In genomic region chr12:69781935-69782650, GRCm38 (mm10) we compare ENCODE assay signal across 9 mouse cellular contexts. TPM values are rescaled to one million over a fixed set of nuclear protein-coding genes. Genes with fewer than 3 reads are reported as not detected.
DNase-seq lines count a peak whose midpoint lies in the region; ATAC-seq lines count a peak whose summit lies in the region.
"Had no signal": no experiment of that assay in that cellular context is flagged by ENCODE, and none has a peak within 500 bp of the region (broad histone marks: within the 10 kb centered on the region; RNA-seq: fewer than 3 reads in every experiment).

No protein-coding gene starts in this region.

- no peaks in the 10 kb centered on the region for H3K36me3 ChIP-seq in heart, embryonic 14.5 days (ENCODE audit: control insufficient read depth, insufficient read depth, low read length)
- no peaks in the 10 kb centered on the region for H3K36me3 ChIP-seq in kidney, embryonic 16.5 days (ENCODE audit: insufficient read depth, low read length)
- H3K36me3 ChIP-seq in neural tube, embryonic 14.5 days (ENCODE audit: control insufficient read depth, insufficient read depth, low read length): no peaks in the 10 kb centered on the region
- H3K36me3 ChIP-seq: embryonic facial prominence, embryonic 10.5 days had no signal

- H3K4me3 ChIP-seq in heart, embryonic 14.5 days (ENCODE audit: control insufficient read depth in 1 of 2, insufficient read depth in 1 of 2, low read depth in 1 of 2, low read length in 2 of 2): no peak overlapping the region
- H3K4me3 ChIP-seq in kidney, embryonic 16.5 days (ENCODE audit: low read length): no peak overlapping the region
- no peak overlapping the region for H3K4me3 ChIP-seq in neural tube, embryonic 14.5 days (ENCODE audit: low read depth, low read length)
- H3K4me3 ChIP-seq: embryonic facial prominence, embryonic 10.5 days had no signal

- peaks cover 10% of the 10 kb centered on the region in 2 experiments for H3K4me1 ChIP-seq in heart, embryonic 14.5 days (ENCODE audit: control insufficient read depth in 2 of 2, insufficient read depth in 2 of 2, low read length in 2 of 2)
- H3K4me1 ChIP-seq in kidney, embryonic 16.5 days (ENCODE audit: insufficient read depth, low read length): peaks cover 36% of the 10 kb centered on the region
- no peaks in the 10 kb centered on the region for H3K4me1 ChIP-seq in neural tube, embryonic 14.5 days (ENCODE audit: control insufficient read depth, insufficient read depth, low read length)

- H3K27me3 ChIP-seq in heart, embryonic 14.5 days (ENCODE audit: control insufficient read depth, insufficient read depth, low read length): no peaks in the 10 kb centered on the region
- no peaks in the 10 kb centered on the region for H3K27me3 ChIP-seq in kidney, embryonic 16.5 days (ENCODE audit: insufficient read depth, low read length)
- no peaks in the 10 kb centered on the region for H3K27me3 ChIP-seq in neural tube, embryonic 14.5 days (ENCODE audit: control insufficient read depth, insufficient read depth, low read length)

- DNase-seq in heart, postnatal 36 days: no peak
- DNase-seq in adrenal gland, postnatal 36 days: peak; percentile 89
- no peak for DNase-seq in cerebellum, postnatal 36 days
- DNase-seq in cerebellum, postnatal 4 days (ENCODE audit: low spot score in 2 of 2): no peak
- no peak for DNase-seq in urinary bladder, postnatal 36 days (ENCODE audit: low spot score in 2 of 2)

- no peaks in the 10 kb centered on the region for H3K9me3 ChIP-seq in heart, embryonic 14.5 days (ENCODE audit: control insufficient read depth, low read length)
- H3K9me3 ChIP-seq in kidney, embryonic 16.5 days (ENCODE audit: low read length): no peaks in the 10 kb centered on the region
- H3K9me3 ChIP-seq in neural tube, embryonic 14.5 days (ENCODE audit: control insufficient read depth, low read length): no peaks in the 10 kb centered on the region
- H3K9me3 ChIP-seq: embryonic facial prominence, embryonic 10.5 days had no signal

- intact Hi-C loops in heart, postnatal 36 days (cut with DNase I): no loop called here

- no peak overlapping the region for H3K4me2 ChIP-seq in heart, embryonic 14.5 days (ENCODE audit: low read length)
- no peak overlapping the region for H3K4me2 ChIP-seq in kidney, embryonic 16.5 days (replicated peaks; ENCODE audit: low read depth, low read length)
- no peak overlapping the region for H3K4me2 ChIP-seq in neural tube, embryonic 14.5 days (ENCODE audit: low read depth, low read length)

- no peak overlapping the region for H3K9ac ChIP-seq in heart, embryonic 14.5 days (ENCODE audit: low read length)
- peak overlapping the region; percentile 38; the same call in 1 of the 2 replicates for H3K9ac ChIP-seq in kidney, embryonic 16.5 days (replicated peaks; ENCODE audit: low read length)
- no peak overlapping the region for H3K9ac ChIP-seq in neural tube, embryonic 14.5 days (replicated peaks; ENCODE audit: low read depth, low read length)

- H3K27ac ChIP-seq in heart, embryonic 14.5 days (replicated peaks in 1 of 2; ENCODE audit: control insufficient read depth in 1 of 2, insufficient read depth in 1 of 2, low read depth in 2 of 2, low read length in 2 of 2): peak overlapping the region; percentile 11 to 75
- H3K27ac ChIP-seq in kidney, embryonic 16.5 days (ENCODE audit: low read length): peak overlapping the region; percentile 97
- no peak overlapping the region for H3K27ac ChIP-seq in neural tube, embryonic 14.5 days (ENCODE audit: low read depth, low read length)
- H3K27ac ChIP-seq: embryonic facial prominence, embryonic 10.5 days had no signal

- ATAC-seq in heart, embryonic 14.5 days (ENCODE audit: insufficient number of reproducible peaks, insufficient read depth, low FRiP score, low read depth): peak; percentile 66
- peak; percentile 95 for ATAC-seq in kidney, embryonic 16.5 days (ENCODE audit: low FRiP score, low TSS enrichment)
- ATAC-seq in neural tube, embryonic 14.5 days (ENCODE audit: low read depth): peak; percentile 38; the same call in 1 of the 2 replicates

- 51% methylated on average over 10 of the region's 10 CpGs for WGBS in heart, embryonic 14.5 days
- WGBS in kidney, embryonic 16.5 days: 27% methylated on average over 10 of the region's 10 CpGs
- WGBS in neural tube, embryonic 14.5 days: 70% methylated on average over 10 of the region's 10 CpGs

RNA-seq across cellular contexts. Expression of gene Cdkl1, which starts 9.0 kb away (rescaled TPM):
- 6.7 and 6.9 TPM in 2 replicates for polyA plus RNA-seq in heart, embryonic 14.5 days (2014; fragmentation: Nextera tagmentation; extraction: Ambion mirVana)
- total RNA-seq in heart, postnatal 36 days (2021): 10 to 100 TPM in 1 of 2 experiments, 1 to 10 TPM in 1; 6.3 to 13.9 TPM
- total RNA-seq in adrenal gland, postnatal 36 days (2021): 1 to 10 TPM; 1.2 to 1.4 TPM
- 25.7 and 32.4 TPM in 2 replicates for polyA plus RNA-seq in kidney, embryonic 16.5 days (2015; fragmentation: Nextera tagmentation; extraction: Ambion mirVana)
- 6.4 and 13.3 TPM in 2 replicates for polyA plus RNA-seq in neural tube, embryonic 14.5 days (2014; fragmentation: Nextera tagmentation; extraction: Ambion mirVana)

RNA-seq across cellular contexts. Expression of gene Atp5s, which starts 57.3 kb away (rescaled TPM):
- 42.3 and 44.6 TPM in 2 replicates for polyA plus RNA-seq in heart, embryonic 14.5 days (2014; fragmentation: Nextera tagmentation; extraction: Ambion mirVana)
- 10 to 100 TPM; 30.3 to 31.9 TPM for total RNA-seq in heart, postnatal 36 days (2021)
- total RNA-seq in adrenal gland, postnatal 36 days (2021): 10 to 100 TPM; 13.6 to 20.9 TPM
- 31.7 and 33.5 TPM in 2 replicates for polyA plus RNA-seq in kidney, embryonic 16.5 days (2015; fragmentation: Nextera tagmentation; extraction: Ambion mirVana)
- polyA plus RNA-seq in neural tube, embryonic 14.5 days (2014; fragmentation: Nextera tagmentation; extraction: Ambion mirVana): 37.3 and 44.9 TPM in 2 replicates

RNA-seq across cellular contexts. Expression of gene L2hgdh, which starts 57.4 kb away (rescaled TPM):
- 13.8 and 15.9 TPM in 2 replicates for polyA plus RNA-seq in heart, embryonic 14.5 days (2014; fragmentation: Nextera tagmentation; extraction: Ambion mirVana)
- total RNA-seq in heart, postnatal 36 days (2021): 10 to 100 TPM; 47.4 to 53.7 TPM
- 10 to 100 TPM; 22.7 to 26.4 TPM for total RNA-seq in adrenal gland, postnatal 36 days (2021)
- polyA plus RNA-seq in kidney, embryonic 16.5 days (2015; fragmentation: Nextera tagmentation; extraction: Ambion mirVana): 25.2 and 26.9 TPM in 2 replicates
- polyA plus RNA-seq in neural tube, embryonic 14.5 days (2014; fragmentation: Nextera tagmentation; extraction: Ambion mirVana): 10.4 and 11.4 TPM in 2 replicates

Comparison
In these comparisons a context has a peak if more than half of its experiments do, and no peak if none do; other contexts are left out.
1. ATAC-seq: peak in every context shown above with its lines; median percentile 95 in kidney, embryonic 16.5 days; 66 in heart, embryonic 14.5 days; 38 in neural tube, embryonic 14.5 days.
2. DNase-seq: peak in adrenal gland, postnatal 36 days (2 of 2); none in heart, postnatal 36 days (0 of 2), cerebellum, postnatal 36 days (0 of 2), cerebellum, postnatal 4 days (0 of 2) and urinary bladder, postnatal 36 days (0 of 2).